Mouse (Mus musculus) MEL-GATA-1-ER (cell line): ENCODE measurements around the gene Ddx28.
"Not testable (repeated sequence)": the region's sequence is repeated elsewhere in the genome, so short reads cannot be mapped to it uniquely, and the experiment has no call there.

Experiments used
- DNase-seq: peaks from one replicate; pipeline ENCODE4 v3.0.0-alpha.2; 2012; ENCODE audit warnings: low read depth; ENCODE audit errors: extremely low read depth

Ddx28 gene

GRCm38 (mm10) chr8:106016284-106016683 is 4.6 kb upstream of the Ddx28 start:
- DNase-seq = no peak

GRCm38 (mm10) chr8:106012203-106012602 is 521 bp upstream of the Ddx28 start:
- not testable (repeated sequence) for DNase-seq

- DNase-seq = peak; percentile 80
Measured at GRCm38 (mm10) chr8:106010748-106011642, 687 bp downstream of the Ddx28 start.

GRCm38 (mm10) chr8:106007891-106008290 is 3.8 kb downstream of the Ddx28 start:
- DNase-seq = not testable (repeated sequence)

GRCm38 (mm10) chr8:106007135-106007534 is 4.5 kb downstream of the Ddx28 start:
- DNase-seq = no peak

GRCm38 (mm10) chr8:106006413-106006812 is 5.3 kb downstream of the Ddx28 start:
- no peak for DNase-seq

- DNase-seq = no peak
Measured at GRCm38 (mm10) chr8:106005875-106006274, 5.8 kb downstream of the Ddx28 start, which contains the start of gene Dpep2nb. Dpep2nb (minus strand) TSS chr8:106005975.

- DNase-seq = no peak
Measured at GRCm38 (mm10) chr8:106004538-106005207, 7.0 kb downstream of the Ddx28 start.

- DNase-seq = no peak
Measured at GRCm38 (mm10) chr8:106001908-106002307, 9.8 kb downstream of the Ddx28 start.

- DNase-seq = no peak
Measured at GRCm38 (mm10) chr8:105998971-105999370, 12.7 kb downstream of the Ddx28 start.

- peak; percentile 67 for DNase-seq
Measured at GRCm38 (mm10) chr8:105996359-105996758, 15.3 kb downstream of the Ddx28 start.

- DNase-seq = no peak
Measured at GRCm38 (mm10) chr8:105993226-105993625, 18.5 kb downstream of the Ddx28 start.

- no peak for DNase-seq
Measured at GRCm38 (mm10) chr8:105992499-105992898, 19.2 kb downstream of the Ddx28 start.

GRCm38 (mm10) chr8:105991546-105991945 is 20.1 kb downstream of the Ddx28 start:
- DNase-seq = no peak

- peak; percentile 69 for DNase-seq
Measured at GRCm38 (mm10) chr8:105990856-105991387, 20.8 kb downstream of the Ddx28 start, which contains the start of gene Dus2. Dus2 (plus strand) TSS chr8:105991337.

- DNase-seq = no peak
Measured at GRCm38 (mm10) chr8:105988546-105988945, 23.1 kb downstream of the Ddx28 start.

- DNase-seq = not testable (repeated sequence)
Measured at GRCm38 (mm10) chr8:105983406-105983805, 28.3 kb downstream of the Ddx28 start.

GRCm38 (mm10) chr8:105981146-105981545 is 30.5 kb downstream of the Ddx28 start:
- no peak for DNase-seq

- DNase-seq = no peak
Measured at GRCm38 (mm10) chr8:105979325-105979724, 32.4 kb downstream of the Ddx28 start, which contains the start of gene Dpep3. Dpep3 (minus strand) TSS chr8:105979429.

- DNase-seq = no peak
Measured at GRCm38 (mm10) chr8:105975363-105975762, 36.3 kb downstream of the Ddx28 start.

GRCm38 (mm10) chr8:105971019-105971720 is 40.5 kb downstream of the Ddx28 start:
- no peak for DNase-seq
